In the genomic region with DNA sequence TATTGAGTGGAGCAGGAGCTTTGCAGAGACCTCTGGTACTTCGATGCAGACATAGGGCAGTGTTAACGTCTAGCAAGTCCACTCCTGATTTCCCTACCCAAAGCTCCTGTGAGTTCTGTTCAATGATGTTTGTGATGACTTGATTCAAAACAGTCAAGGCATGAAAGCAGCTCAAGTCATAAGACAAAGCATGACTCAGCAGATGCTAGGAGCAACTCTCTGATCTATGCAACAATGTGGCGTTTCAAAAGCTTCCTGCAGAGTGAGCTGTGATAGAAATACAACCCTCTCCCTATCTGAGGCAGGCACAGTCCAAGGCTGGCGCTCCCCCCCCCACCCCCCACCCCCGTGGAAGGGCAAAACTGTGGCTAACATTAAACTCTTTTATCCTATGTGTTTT, we compare ENCODE assay signal across 17 mouse cellular contexts.
DNase-seq lines count a peak whose midpoint lies in the region; ATAC-seq and TF ChIP-seq lines count a peak whose summit lies in the region.
"Had no signal": no experiment of that assay in that cellular context is flagged by ENCODE, and none has a peak within 500 bp of the region (broad histone marks: within the 10 kb centered on the region; RNA-seq: fewer than 3 reads in every experiment).

No protein-coding gene starts in this region.

- H3K9ac ChIP-seq in forebrain, embryonic 14.5 days (ENCODE audit: low read length), result no peak overlapping the region
- H3K9ac ChIP-seq in forebrain, embryonic 15.5 days (replicated peaks), result no peak overlapping the region
- no peak overlapping the region for H3K9ac ChIP-seq in liver, embryonic 15.5 days
- H3K9ac ChIP-seq in liver, embryonic 12.5 days, result no peak overlapping the region
- H3K9ac ChIP-seq in MEL (ENCODE audit: control insufficient read depth, low read depth, low read length, poor library complexity, severe bottlenecking), result no peak overlapping the region
- H3K9ac ChIP-seq: limb, embryonic 13.5 days; stomach, embryonic 15.5 days had no signal

- H3K4me3 ChIP-seq in forebrain, embryonic 14.5 days (ENCODE audit: low read depth, low read length), result no peak overlapping the region
- H3K4me3 ChIP-seq in forebrain, embryonic 15.5 days, result no peak overlapping the region
- H3K4me3 ChIP-seq in liver, embryonic 15.5 days (replicated peaks), result no peak overlapping the region
- no peak overlapping the region for H3K4me3 ChIP-seq in liver, embryonic 12.5 days
- no peak overlapping the region for H3K4me3 ChIP-seq in MEL (ENCODE audit: control insufficient read depth in 1 of 2, insufficient read depth in 1 of 2, low read depth in 2 of 2, low read length in 2 of 2)
- H3K4me3 ChIP-seq: limb, embryonic 13.5 days; stomach, embryonic 15.5 days had no signal

- WGBS in forebrain, embryonic 14.5 days, result 33% methylated on average over 5 of the region's 5 CpGs
- 41% methylated on average over 5 of the region's 5 CpGs for WGBS in forebrain, embryonic 15.5 days
- 32% methylated on average over 5 of the region's 5 CpGs for WGBS in liver, embryonic 15.5 days (ENCODE audit: insufficient replicate concordance)
- WGBS in liver, embryonic 12.5 days (ENCODE audit: insufficient replicate concordance), result 41% methylated on average over 5 of the region's 5 CpGs

- no peak for TF ChIP-seq POLR2A in MEL (IDR thresholded peaks at IDR 0.05; ENCODE audit: control insufficient read depth in 1 of 2, insufficient read depth in 1 of 2, low read depth in 1 of 2, low read length in 2 of 2, poor library complexity in 1 of 2)

- 0 out of 2 replicates have a peak, but pooled peaks cover 4% of the 10 kb centered on the region for H3K4me1 ChIP-seq in forebrain, embryonic 14.5 days (ENCODE audit: control insufficient read depth, insufficient read depth, low read length)
- H3K4me1 ChIP-seq in forebrain, embryonic 15.5 days, result peaks cover 18% of the 10 kb centered on the region
- H3K4me1 ChIP-seq in liver, embryonic 15.5 days (replicated peaks), result peaks cover 8% of the 10 kb centered on the region
- H3K4me1 ChIP-seq in liver, embryonic 12.5 days, result peaks cover 26% of the 10 kb centered on the region
- H3K4me1 ChIP-seq in MEL (ENCODE audit: control insufficient read depth in 1 of 2, insufficient read depth in 2 of 2, low read length in 2 of 2), result peaks cover 7 to 10% of the 10 kb centered on the region in 2 experiments; a peak in 3 of 4 replicates

- H3K4me2 ChIP-seq in forebrain, embryonic 14.5 days (ENCODE audit: low read length), result no peak overlapping the region
- no peak overlapping the region for H3K4me2 ChIP-seq in forebrain, embryonic 15.5 days (replicated peaks)
- no peak overlapping the region for H3K4me2 ChIP-seq in liver, embryonic 15.5 days
- no peak overlapping the region for H3K4me2 ChIP-seq in liver, embryonic 12.5 days
- H3K4me2 ChIP-seq: limb, embryonic 13.5 days; stomach, embryonic 15.5 days had no signal

- no peaks in the 10 kb centered on the region for H3K79me2 ChIP-seq in MEL (ENCODE audit: control insufficient read depth, insufficient read depth, low read length, poor library complexity)

- peak; percentile 49 for DNase-seq in forebrain, embryonic 14.5 days (ENCODE audit: low spot score)
- DNase-seq in MEL (ENCODE audit: low read depth, low spot score), result peak; percentile 70
- DNase-seq in layer of hippocampus, postnatal 14 days (ENCODE audit: low spot score in 2 of 2), result no peak
- DNase-seq: cerebellum, postnatal 36 days; heart, adult 18-20 months; heart, postnatal 10 days; layer of hippocampus, postnatal 36 days; lung, postnatal 36 days; right cerebral cortex, postnatal 4 days had no signal

- H3K36me3 ChIP-seq in forebrain, embryonic 14.5 days (ENCODE audit: control insufficient read depth, insufficient read depth, low read length), result no peaks in the 10 kb centered on the region; the same call in 1 of the 2 replicates
- no peaks in the 10 kb centered on the region for H3K36me3 ChIP-seq in forebrain, embryonic 15.5 days
- no peaks in the 10 kb centered on the region for H3K36me3 ChIP-seq in liver, embryonic 15.5 days (replicated peaks)
- H3K36me3 ChIP-seq in liver, embryonic 12.5 days, result no peaks in the 10 kb centered on the region
- H3K36me3 ChIP-seq in MEL (ENCODE audit: control insufficient read depth in 1 of 2, insufficient read depth in 2 of 2, low read length in 2 of 2), result no peaks in the 10 kb centered on the region; a peak in 1 of 4 replicates
- H3K36me3 ChIP-seq: stomach, embryonic 15.5 days had no signal

- peak in 1 of 2 experiments; percentile 15; a peak in 1 of 4 replicates for TF ChIP-seq EP300 in MEL (IDR thresholded peaks at IDR 0.05; ENCODE audit: low read depth in 1 of 2, low read length in 2 of 2)

- H3K27ac ChIP-seq in forebrain, embryonic 14.5 days (ENCODE audit: low read depth, low read length), result no peak overlapping the region
- no peak overlapping the region for H3K27ac ChIP-seq in forebrain, embryonic 15.5 days (replicated peaks)
- no peak overlapping the region for H3K27ac ChIP-seq in liver, embryonic 15.5 days (replicated peaks)
- no peak overlapping the region for H3K27ac ChIP-seq in liver, embryonic 12.5 days
- no peak overlapping the region for H3K27ac ChIP-seq in MEL (ENCODE audit: control insufficient read depth, low read depth, low read length)
- H3K27ac ChIP-seq: kidney, postnatal 0 days; limb, embryonic 13.5 days; stomach, embryonic 15.5 days had no signal

- ATAC-seq in forebrain, embryonic 14.5 days, result no peak
- ATAC-seq in forebrain, embryonic 15.5 days (replicated peaks), result no peak
- ATAC-seq in liver, embryonic 15.5 days (ENCODE audit: insufficient read depth), result peak; percentile 25; the same call in 1 of the 2 replicates
- no peak for ATAC-seq in liver, embryonic 12.5 days
- ATAC-seq in megakaryocyte, adult 5-6 weeks (ENCODE audit: poor library complexity, severe bottlenecking), result 0 out of 2 replicates have a peak, but pooled peaks have one; percentile 13
- no peak for ATAC-seq in cerebellum, adult (ENCODE audit: insufficient number of reproducible peaks, low FRiP score, low TSS enrichment)

- no peak for TF ChIP-seq RAD21 in MEL (IDR thresholded peaks at IDR 0.05; ENCODE audit: low read depth, low read length)

- TF ChIP-seq CTCF in MEL (IDR thresholded peaks at IDR 0.05 in 2 of 3, conservative IDR thresholded peaks at IDR 0.05 in 1 of 3; ENCODE audit: control insufficient read depth in 1 of 3, insufficient read depth in 1 of 3, low read depth in 2 of 3, low read length in 3 of 3, poor library complexity in 1 of 3, severe bottlenecking in 1 of 3), result no peak

- no peaks in the 10 kb centered on the region for H3K27me3 ChIP-seq in forebrain, embryonic 14.5 days (replicated peaks; ENCODE audit: control insufficient read depth, insufficient read depth, low read length)
- no peaks in the 10 kb centered on the region for H3K27me3 ChIP-seq in forebrain, embryonic 15.5 days
- no peaks in the 10 kb centered on the region for H3K27me3 ChIP-seq in liver, embryonic 15.5 days
- no peaks in the 10 kb centered on the region for H3K27me3 ChIP-seq in liver, embryonic 12.5 days (replicated peaks)
- no peaks in the 10 kb centered on the region for H3K27me3 ChIP-seq in MEL (ENCODE audit: control insufficient read depth in 1 of 2, insufficient read depth in 2 of 2, low read length in 2 of 2)
- H3K27me3 ChIP-seq: limb, embryonic 13.5 days; stomach, embryonic 15.5 days had no signal

- H3K9me3 ChIP-seq in forebrain, embryonic 14.5 days (replicated peaks; ENCODE audit: control insufficient read depth, low read length), result no peaks in the 10 kb centered on the region
- H3K9me3 ChIP-seq in forebrain, embryonic 15.5 days, result no peaks in the 10 kb centered on the region
- no peaks in the 10 kb centered on the region for H3K9me3 ChIP-seq in liver, embryonic 15.5 days (replicated peaks)
- H3K9me3 ChIP-seq in liver, embryonic 12.5 days (replicated peaks), result no peaks in the 10 kb centered on the region
- no peaks in the 10 kb centered on the region for H3K9me3 ChIP-seq in MEL (replicated peaks; ENCODE audit: insufficient read depth, low read length)
- H3K9me3 ChIP-seq: stomach, embryonic 15.5 days had no signal

TF ChIP-seq in MEL, 35 proteins besides CTCF, POLR2A, EP300 and RAD21:
- no peak for TF ChIP-seq RCOR1 (IDR thresholded peaks at IDR 0.05; ENCODE audit: low read depth, low read length)
- no peak for TF ChIP-seq ZKSCAN1 (IDR thresholded peaks at IDR 0.05; ENCODE audit: low read depth, low read length)
- peak; percentile 73 for TF ChIP-seq GABPA (IDR thresholded peaks at IDR 0.05; ENCODE audit: low read depth, low read length)
- TF ChIP-seq TCF12 (IDR thresholded peaks at IDR 0.05; ENCODE audit: low read depth, low read length), result no peak
- no peak for TF ChIP-seq KAT2A (conservative IDR thresholded peaks at IDR 0.05; ENCODE audit: low read depth, low read length)
- TF ChIP-seq JUND (IDR thresholded peaks at IDR 0.05; ENCODE audit: low read depth, low read length), result no peak
- no peak for TF ChIP-seq TAL1 (IDR thresholded peaks at IDR 0.05; ENCODE audit: low read length)

Comparison
In these comparisons a context has a peak if more than half of its experiments do, and no peak if none do; other contexts are left out.
1. ATAC-seq: peak in liver, embryonic 15.5 days (single experiment) and megakaryocyte, adult 5-6 weeks (single experiment); none in forebrain, embryonic 14.5 days (single experiment), forebrain, embryonic 15.5 days (single experiment), liver, embryonic 12.5 days (single experiment) and cerebellum, adult (single experiment).
2. DNase-seq: peak in forebrain, embryonic 14.5 days (single experiment) and MEL (single experiment); none in layer of hippocampus, postnatal 14 days (0 of 2).